Mouse (Mus musculus): ENCODE results near the gene Cul9.

GRCm38 (mm10) chr17:46511059-46511710, 35.0 kb downstream of the Cul9 start:
- TF ChIP-seq CTCF (IDR thresholded peaks at IDR 0.05; ENCODE audit: control insufficient read depth, insufficient read depth, insufficient replicate concordance, low read depth, low read length) (0 out of 2 replicates have a peak, but pooled peaks have one; percentile 8), POLR2A (IDR thresholded peaks at IDR 0.05; ENCODE audit: control insufficient read depth, low read depth, low read length) (no peak)

Data from testis, adult 2 months (tissue).